Mouse (Mus musculus): Measurements from ENCODE around the gene Adamts3.

Adamts3 gene

DNA sequence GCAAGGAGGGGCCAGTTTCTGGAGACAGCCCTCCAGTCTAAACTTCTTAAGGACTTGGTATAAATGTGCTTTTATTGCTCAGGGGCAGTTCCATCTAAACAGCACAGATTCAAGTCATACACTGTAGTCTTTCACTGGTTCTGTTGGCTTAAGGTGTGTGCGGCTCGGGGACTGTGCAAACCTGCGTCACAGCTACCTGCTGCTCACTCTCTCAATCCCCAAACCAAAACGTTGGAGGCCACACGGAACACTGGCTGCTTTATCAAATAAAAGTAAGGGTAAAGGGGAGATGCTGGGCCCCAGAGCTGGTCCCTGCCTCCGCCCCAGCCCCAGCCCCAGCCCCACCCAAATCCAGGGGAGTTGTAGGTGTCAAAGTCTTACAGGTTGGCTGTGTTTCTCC is 66.5 kb downstream of the Adamts3 start:
- DNase-seq (ENCODE audit: extremely low spot score, low spot score): no peak

DNA sequence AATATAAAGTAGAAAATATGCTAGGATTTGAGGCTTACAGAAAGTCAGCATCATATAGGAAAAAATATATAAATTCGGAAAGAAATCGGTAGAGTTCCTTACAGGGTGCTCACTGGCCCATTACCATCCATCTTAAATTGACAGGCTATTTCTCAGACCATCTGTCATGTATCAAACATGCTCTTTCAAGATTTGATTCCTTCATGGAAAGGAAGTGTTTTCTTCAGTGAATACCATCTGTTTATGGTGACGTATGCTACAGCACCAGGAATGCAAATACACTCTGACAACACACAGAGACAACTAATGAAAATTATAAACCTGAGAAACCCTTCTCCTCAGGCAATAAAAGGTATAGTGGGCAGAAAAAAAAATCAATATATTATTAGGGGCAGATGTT is 68.6 kb downstream of the Adamts3 start:
- no peak for DNase-seq (ENCODE audit: extremely low spot score, low spot score)

DNA sequence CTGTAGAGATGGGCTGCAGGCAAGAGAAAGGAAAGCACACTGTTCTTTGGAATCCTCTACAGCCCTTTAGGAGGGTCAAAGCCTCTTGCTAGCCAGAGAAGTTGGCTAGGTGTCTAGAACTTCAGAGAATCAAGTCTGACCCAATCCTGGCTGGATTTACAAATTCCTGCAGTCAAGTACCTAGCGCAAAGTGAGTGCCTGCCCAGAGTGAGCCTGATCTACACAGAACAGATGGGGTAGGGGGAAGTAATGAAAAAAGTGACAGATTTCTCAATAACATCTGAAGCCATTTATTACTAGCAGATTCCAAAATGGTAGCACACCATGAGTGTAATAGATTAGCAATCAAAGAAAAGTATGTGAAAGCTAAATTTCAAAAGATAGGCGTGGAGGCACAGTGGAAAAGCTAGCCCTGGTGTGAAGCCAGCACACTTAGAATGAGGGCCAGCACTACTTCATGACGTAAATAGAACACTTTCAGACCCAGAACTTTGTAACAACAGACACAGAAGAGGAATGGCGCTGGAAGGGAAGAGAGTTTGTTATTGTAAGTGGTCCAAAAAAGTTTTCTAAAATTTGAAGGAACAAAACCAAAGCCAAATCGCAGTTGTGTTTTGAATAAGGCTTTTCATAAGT is 82.8 kb downstream of the Adamts3 start:
- DNase-seq (ENCODE audit: extremely low spot score, low spot score): no peak

DNA sequence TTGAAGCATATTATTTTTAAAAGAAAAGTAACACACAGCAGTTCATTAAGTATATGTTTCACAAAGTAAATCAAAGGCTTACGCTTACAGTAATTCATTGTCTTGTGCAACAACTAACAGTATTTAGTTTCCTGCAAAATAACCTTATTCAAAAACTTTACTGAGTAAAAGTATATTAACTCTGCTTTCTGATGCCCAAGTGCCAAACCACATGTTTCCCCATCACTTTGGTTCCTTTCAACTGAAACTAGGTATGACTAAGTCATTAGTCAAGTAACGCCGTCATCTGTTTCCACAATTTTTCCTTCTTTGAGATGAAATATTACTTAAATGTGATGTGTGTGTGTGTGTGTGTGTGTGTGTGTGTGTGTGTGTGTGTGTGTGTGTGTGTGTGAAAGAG is 89.4 kb downstream of the Adamts3 start:
- no peak for DNase-seq (ENCODE audit: extremely low spot score, low spot score)

DNA sequence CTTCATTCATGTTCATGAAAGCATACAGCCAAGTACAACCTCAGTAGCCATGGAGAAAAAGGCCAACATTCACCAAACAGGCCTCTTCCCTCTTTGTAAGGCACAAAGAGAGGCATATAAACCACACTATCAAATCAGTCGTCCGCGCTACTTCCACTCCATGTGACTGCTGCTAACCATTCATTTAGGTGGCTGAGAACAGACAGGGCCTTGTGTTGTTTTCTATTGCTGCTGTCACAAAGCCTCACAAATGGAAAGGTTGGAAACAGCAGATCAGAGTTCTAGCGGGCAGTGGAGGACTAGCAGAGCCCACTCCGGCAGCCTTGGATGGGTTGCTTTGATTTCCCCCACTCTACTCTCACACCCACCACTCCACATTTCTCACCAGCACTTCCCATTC is 98.5 kb downstream of the Adamts3 start:
- DNase-seq (ENCODE audit: extremely low spot score, low spot score): no peak

DNA sequence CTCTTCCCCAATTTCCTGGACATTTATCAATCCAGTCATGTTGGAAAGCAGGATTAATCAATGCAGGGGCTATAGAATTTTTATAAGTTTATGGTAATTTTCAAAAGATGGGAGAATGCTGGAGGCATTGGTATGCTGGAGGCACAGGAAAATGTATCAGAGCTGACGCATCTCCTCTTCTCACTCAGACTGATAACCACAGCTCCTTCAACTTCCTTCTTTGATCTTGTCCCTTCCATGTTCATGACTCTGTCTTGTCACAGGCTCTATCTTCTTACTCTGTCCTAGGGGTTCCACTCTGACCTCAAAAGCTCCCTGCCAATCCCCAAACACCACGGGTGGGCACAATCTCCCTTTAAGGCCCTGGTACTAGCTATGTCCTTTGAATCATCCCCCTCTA is 103.3 kb downstream of the Adamts3 start:
- no peak for DNase-seq (ENCODE audit: extremely low spot score, low spot score)

DNA sequence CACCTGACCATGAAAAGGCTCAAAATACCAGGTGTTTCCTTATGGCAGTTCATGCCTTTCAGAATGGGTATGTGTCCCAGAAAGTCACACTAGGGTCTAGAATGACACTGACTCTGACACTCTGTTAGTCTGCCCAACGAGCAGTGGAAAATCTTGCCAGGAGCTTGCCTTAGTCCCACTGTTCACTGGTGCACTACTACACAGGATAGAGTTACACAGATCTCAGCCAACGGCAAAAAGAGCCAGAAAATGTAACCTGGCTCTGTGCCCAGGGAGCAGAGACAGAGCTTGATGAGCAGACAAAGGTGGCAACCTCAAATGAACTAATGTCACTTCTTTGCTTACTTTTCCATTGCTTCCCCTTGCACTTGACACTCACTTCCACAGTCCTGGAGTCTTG is 104.5 kb downstream of the Adamts3 start:
- no peak for DNase-seq (ENCODE audit: extremely low spot score, low spot score)

DNA sequence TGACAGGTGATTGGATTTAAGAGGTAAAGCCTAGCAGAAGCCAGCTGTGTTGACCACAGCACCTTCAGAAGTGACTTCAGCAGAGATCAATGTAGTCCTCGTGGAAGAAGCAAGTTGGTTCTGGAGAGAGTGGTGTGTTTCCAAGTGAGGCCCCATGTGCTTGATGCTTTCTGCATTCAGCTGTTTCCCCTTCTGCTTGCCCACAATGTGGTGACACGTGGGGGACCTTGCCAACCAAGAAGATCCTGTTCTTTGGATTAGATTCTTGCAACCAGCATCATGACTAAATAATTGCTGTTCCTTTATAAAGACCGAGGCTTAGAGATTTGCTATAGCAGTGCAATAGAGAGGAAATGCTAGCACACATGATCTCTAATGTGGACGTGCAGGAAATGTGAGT is 105.7 kb downstream of the Adamts3 start:
- DNase-seq (ENCODE audit: extremely low spot score, low spot score): no peak

DNA sequence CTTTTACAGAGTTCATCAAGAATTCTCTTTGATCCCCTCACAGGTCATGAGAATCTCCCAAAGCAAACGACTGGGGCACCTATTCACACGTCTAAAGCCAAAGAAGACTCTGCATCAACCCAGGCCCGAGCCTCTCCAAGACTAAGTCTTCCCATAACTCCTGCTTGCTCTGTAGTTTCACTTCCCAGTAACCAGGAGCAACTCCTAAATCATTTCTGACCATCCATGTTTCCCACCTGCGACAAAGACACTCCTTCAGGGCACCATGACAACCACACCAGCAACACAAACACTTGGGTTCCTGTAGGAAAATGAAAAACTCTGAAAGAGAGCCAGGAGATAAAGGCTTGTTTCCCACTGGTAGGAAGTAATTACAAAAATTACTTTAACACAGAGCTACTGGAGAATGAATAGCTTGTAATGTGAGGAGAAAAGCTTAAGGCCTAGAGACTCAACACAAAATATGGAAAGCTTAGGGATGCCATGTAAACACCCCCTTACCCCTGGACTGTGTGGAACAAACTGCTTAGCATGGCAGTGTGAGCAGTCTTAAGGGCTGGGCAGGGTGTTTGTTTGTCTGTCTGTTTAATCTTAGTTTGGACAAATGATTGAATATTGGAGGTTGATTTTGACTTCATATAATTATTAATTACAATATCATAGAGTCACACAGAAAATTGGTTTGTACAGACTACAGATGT is 112.3 kb downstream of the Adamts3 start:
- DNase-seq (ENCODE audit: extremely low spot score, low spot score): no peak

DNA sequence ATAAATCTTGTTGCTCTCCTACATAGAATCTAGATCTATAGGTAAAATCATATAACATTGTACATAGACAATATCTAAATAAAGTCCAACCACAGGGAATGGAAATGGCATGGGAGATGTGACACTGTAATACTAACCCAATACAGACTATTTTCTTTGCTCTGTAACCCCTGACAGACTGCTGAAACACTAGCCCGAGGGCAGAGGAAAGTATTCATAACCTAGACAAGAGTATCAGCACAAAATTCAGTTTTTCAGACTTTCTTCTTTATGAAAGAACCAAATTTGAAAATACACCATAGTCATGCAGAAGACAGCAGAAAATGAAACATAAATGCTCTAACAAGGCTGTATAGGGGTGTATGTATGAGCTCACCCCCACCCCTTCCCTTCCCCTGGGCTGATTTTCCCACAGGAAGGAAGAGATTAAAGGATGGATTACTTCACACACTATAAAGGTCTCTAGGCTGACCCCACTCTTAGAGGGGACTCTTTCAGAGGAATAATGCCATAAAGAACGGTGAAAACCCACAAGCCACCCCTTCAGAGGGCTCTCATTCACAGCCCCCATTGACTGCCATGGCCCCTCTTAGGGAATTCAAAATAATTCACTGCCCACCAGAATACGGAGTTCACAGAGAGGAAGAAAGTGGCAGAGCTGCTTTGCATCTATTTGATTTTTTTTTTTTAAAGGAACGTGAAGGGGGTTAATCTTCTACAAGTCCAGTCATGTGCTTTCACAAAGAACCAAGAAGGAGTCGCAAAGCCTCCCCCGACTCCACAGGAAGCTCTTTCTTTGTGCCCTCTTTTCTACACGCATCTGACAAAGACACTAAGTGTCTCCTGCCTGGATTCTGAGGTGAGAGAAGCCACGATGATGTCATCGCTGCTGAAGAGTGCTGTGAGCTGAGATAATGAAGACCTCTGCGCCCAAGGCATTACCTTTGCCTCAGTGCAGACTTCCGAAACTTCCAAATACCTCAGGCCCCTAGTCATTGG is 119.6 kb downstream of the Adamts3 start:
- peak; percentile 26 for DNase-seq (ENCODE audit: extremely low spot score, low spot score)

DNA sequence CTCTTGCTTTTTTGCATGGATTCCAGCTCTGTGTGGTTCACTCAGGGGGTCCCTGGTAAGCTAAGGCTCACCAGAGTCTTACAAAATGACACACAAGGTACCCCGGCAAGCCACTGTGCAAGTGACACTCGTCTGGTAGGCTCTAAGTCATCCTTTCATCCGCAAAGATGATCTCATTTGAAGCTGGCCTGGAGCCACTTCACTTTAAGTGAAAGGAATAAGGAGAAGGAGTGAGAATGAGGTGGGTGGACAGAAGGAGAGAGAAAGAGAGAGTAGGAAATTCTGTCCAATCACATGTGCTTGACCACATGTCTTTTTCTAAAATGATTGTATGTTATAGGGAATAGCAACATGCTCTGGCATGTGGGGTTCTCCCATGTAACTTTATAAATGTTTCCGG is 122.8 kb downstream of the Adamts3 start:
- DNase-seq (ENCODE audit: extremely low spot score, low spot score): no peak

DNA sequence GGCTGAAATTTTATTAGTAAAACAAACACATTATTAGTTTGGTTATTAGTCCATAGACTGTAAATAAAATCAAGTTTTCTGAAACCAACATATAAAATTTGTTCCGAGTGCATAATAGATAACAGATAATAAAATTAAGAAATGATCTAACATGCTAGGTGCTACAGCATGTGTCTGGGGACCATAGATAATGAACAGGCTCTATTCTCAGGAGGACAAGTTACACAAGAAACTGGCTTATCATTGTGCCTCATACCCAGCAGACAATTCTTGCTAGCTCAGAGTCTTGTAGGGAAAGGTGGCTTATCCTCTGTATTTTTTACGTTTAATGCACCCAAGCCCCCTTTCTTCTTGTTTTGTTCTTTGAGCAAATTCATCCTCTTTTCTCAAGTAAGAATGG is 131.3 kb downstream of the Adamts3 start:
- DNase-seq (ENCODE audit: extremely low spot score, low spot score): no peak

DNA sequence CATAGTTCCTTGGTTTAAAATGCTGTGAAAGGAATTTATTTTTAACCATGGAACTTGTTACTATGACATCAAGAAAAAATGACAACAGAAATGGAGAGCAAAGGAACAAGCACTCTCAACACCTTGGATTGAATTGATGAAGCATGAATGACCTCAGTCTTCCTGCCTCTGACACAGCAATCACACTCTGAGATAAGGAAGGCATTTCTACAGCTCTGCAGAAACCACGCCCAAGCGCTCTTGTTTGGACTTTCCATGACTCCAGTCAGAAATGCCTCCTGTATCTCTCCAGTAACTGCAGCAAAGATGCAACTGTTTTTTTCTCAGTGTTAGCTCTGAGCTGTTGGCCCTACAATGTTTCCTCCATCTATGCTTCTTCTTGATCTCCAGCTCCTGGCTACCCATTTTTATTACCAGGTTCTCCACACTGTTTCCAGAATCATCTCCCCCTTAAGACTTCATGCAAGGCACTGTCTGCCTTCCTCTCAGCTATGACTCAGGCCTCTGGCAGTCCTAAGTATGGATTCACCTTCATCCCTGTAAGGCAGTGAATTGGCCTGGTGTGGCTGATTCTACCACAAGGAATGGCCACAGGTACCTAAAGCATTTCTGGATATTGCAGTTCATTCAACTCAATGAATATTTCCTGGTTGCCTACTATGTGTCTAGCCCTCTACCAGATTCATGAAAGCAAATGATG is 134.8 kb downstream of the Adamts3 start:
- DNase-seq (ENCODE audit: extremely low spot score, low spot score): no peak

DNA sequence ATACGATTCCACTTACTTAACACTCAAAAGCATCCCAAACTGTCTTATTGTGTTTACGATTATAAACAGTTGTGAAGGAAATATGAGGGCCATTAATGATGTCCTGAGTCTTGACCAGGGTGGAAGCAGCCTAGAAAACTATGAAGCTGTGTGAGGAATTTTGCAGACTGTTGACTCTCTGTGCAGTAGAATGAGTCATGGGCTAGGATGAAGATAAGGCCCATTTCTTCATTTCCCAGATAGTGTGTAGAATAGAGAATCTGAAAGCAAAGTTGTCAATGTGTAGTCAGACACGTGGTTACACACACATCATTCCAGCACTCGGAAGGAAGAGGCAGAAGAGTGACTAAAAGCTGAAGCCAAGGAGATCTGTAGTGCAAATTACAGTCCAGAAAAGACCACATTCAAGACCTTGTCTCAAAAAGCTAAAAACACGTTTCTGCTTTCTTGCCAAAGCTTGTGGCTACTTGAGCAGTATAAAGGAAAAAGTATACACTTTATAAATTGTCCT is 135.9 kb downstream of the Adamts3 start:
- no peak for DNase-seq (ENCODE audit: extremely low spot score, low spot score)

DNA sequence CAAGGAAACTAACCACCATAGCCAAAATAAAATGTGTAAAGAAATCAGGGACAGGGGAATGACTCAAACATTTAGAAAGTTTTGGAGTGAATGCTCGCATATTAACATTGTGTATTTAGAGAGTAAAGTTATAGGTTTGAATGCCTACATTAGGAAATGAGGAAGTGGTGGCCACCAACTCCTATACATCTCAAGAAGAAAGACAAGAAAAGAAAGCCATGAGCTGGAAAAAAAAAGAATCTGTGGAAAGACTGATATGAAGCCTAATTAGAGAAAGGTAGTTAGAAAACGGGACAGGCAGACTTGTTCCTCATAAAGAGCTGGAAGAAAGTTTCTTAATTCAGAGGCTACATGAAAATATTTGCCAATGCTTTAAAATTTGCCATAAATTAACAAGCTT is 138.0 kb downstream of the Adamts3 start:
- no peak for DNase-seq (ENCODE audit: extremely low spot score, low spot score)

DNA sequence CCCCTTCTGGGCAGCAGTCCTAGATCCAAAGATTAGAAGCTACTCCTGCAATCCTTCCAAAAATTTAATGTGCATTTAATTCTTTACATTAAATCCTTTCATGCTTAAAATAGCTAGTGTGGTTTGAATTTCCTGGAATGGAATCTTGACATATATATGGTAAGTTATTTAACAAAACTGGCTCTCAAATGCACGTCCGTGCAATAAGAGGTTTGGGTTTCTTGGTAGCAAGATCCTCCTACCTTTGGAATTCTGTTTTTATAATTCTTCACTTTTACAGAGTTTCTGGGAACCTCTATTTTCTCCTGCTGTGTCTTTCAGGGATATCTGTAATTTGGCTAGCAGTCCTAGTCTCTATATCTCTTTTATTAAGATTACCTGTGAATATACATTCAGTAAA is 148.4 kb downstream of the Adamts3 start:
- no peak for DNase-seq (ENCODE audit: extremely low spot score, low spot score)

DNA sequence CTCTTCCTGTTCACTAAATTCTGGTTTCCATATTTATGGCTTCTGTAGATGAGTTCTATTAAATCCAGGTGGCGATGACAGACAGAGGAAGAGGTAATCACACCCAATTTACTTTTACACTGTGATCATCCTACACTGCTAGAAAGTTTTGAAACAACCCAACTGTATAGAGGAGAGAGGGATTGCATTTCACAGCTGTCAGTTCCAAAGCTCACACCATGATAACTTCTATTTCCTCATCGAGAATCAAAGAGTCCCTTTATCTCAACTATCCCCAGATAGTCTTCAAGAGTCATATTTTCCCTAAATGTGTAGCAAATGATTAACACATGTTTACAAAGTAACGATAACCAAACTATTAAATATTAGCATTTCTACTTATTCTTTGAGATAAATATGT is 152.7 kb downstream of the Adamts3 start:
- DNase-seq (ENCODE audit: extremely low spot score, low spot score): no peak

DNA sequence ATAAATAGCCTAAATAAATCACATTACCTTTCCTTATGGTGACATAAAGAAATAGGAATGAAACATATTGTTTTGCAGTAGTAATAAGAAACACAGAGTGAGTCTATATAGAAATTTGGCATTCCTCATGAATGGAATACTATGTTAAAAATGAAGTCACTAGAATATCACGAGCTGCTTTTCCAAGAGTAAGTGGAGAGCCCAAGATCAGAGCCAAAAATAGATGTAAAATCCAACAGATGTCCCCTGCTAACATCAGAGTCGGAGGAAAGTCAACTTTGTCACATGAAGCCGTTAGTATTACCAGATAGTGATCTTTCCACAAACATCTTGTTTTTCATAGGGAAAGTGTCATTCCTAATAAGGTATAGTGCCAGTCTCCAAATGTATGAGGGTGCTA is 155.0 kb downstream of the Adamts3 start:
- no peak for DNase-seq (ENCODE audit: extremely low spot score, low spot score)

DNA sequence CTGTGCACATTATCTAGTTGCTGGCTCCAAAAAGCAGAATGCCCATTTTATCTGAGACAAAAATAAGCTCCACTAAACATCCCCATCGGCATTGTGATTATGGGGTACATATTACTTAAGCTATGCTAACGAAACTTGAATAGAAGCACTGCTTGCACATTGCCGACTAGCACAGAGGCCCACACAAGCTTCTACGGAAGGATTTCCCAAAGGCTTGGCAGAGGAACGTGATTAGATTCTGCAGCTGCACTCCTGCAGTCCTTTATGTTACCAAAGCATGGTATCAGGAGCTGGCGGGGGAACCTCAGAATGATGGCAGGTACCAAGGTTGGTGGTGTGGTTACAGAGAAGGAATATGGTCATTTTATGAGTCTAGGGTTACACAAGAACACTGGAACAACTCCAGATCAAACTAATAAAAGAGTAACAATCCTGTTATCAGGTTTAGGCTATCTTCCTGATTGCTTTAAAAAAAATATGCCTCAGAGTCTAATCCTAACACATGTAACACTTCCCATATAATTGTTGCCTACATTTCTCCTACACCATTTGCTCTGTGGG is 155.6 kb downstream of the Adamts3 start:
- no peak for DNase-seq (ENCODE audit: extremely low spot score, low spot score)

DNA sequence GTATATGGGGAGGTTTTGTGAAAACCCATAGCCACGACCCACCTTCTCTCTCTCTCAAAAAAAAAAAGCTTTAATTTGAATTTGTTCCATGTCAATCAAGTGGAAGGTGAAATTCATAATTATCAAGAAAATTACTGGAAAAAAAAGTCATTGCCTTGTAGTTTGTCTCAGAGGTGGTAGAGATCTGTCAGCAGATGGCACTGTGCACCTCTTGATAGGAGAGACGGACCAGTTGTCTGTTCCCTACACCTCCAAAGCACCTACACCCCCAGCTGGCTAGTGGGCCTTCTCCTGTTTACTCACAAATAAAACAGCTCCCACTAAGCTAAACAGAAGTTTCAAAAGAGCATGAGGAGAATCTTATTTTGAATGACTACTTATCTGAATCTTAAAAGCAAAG is 168.6 kb downstream of the Adamts3 start:
- no peak for DNase-seq (ENCODE audit: extremely low spot score, low spot score)

Measured in neural tube, embryonic 10.5 days (tissue).